Mouse (Mus musculus) thymus, postnatal 10 days (tissue): ENCODE results near the gene Wdr89.
"Not testable (repeated sequence)": the region's sequence is repeated elsewhere in the genome, so short reads cannot be mapped to it uniquely, and the experiment has no call there.

Experiments used
- DNase-seq, 2 experiments: peaks; one replicate each; pipeline ENCODE4 v3.0.0; 2021; ENCODE audit warnings: low spot score in 2 of 2

Gene Wdr89

GRCm38 (mm10) chr12:75669258-75670106 lies at the start of gene Wdr89:
Gene Wdr89 (minus strand): TSS chr12:75669537.
- peak; percentile 99 for DNase-seq

- DNase-seq: no peak
Observed at GRCm38 (mm10) chr12:75713596-75713995, 44.3 kb upstream of the Wdr89 start.

GRCm38 (mm10) chr12:75712905-75713304 lies 43.6 kb upstream of the Wdr89 start:
- not testable (repeated sequence) for DNase-seq

GRCm38 (mm10) chr12:75710596-75711376 lies 41.4 kb upstream of the Wdr89 start:
- no peak for DNase-seq

- no peak for DNase-seq
Observed at GRCm38 (mm10) chr12:75709506-75709905, 40.2 kb upstream of the Wdr89 start.

- DNase-seq: no peak
Observed at GRCm38 (mm10) chr12:75706670-75707069, 37.3 kb upstream of the Wdr89 start.

- no peak for DNase-seq
Observed at GRCm38 (mm10) chr12:75702739-75703122, 33.4 kb upstream of the Wdr89 start.

GRCm38 (mm10) chr12:75702084-75702738 lies 32.9 kb upstream of the Wdr89 start:
- DNase-seq: no peak

- DNase-seq: no peak
Observed at GRCm38 (mm10) chr12:75701173-75702083, 32.1 kb upstream of the Wdr89 start.

GRCm38 (mm10) chr12:75698692-75699091 lies 29.4 kb upstream of the Wdr89 start:
- no peak for DNase-seq

GRCm38 (mm10) chr12:75695845-75696244 lies 26.5 kb upstream of the Wdr89 start:
- not testable (repeated sequence) for DNase-seq

GRCm38 (mm10) chr12:75689003-75689402 lies 19.7 kb upstream of the Wdr89 start:
- no peak for DNase-seq

GRCm38 (mm10) chr12:75687314-75687713 lies 18.0 kb upstream of the Wdr89 start:
- DNase-seq: no peak

- not testable (repeated sequence) for DNase-seq
Observed at GRCm38 (mm10) chr12:75684026-75684425, 14.7 kb upstream of the Wdr89 start.

GRCm38 (mm10) chr12:75683598-75683997 lies 14.3 kb upstream of the Wdr89 start:
- DNase-seq: no peak

- no peak for DNase-seq
Observed at GRCm38 (mm10) chr12:75682842-75683241, 13.5 kb upstream of the Wdr89 start.

- no peak for DNase-seq
Observed at GRCm38 (mm10) chr12:75681101-75681500, 11.8 kb upstream of the Wdr89 start.

GRCm38 (mm10) chr12:75678393-75678792 lies 9.1 kb upstream of the Wdr89 start:
- DNase-seq: no peak

- no peak for DNase-seq
Observed at GRCm38 (mm10) chr12:75672630-75673029, 3.3 kb upstream of the Wdr89 start.

GRCm38 (mm10) chr12:75671759-75672315 lies 2.5 kb upstream of the Wdr89 start:
- DNase-seq: peak in 1 of 2 experiments; percentile 15

- DNase-seq: no peak
Observed at GRCm38 (mm10) chr12:75670611-75671010, 1.3 kb upstream of the Wdr89 start.
